Mouse (Mus musculus) stomach, embryonic 14.5 days (tissue): ENCODE results near the gene Adipor1. TPM values are rescaled to one million over a fixed set of nuclear protein-coding genes. Genes with fewer than 3 reads are reported as not detected.
A peak's percentile ranks its signal among the peaks of the same experiment; 100 is the strongest.

ENCODE experiments used
- ATAC-seq: fragments of 200-750 bp; cut with Nextera tagmentation; 2 replicates; pipeline ENCODE4 v1.8.0; 2017; ENCODE audit warnings: low read depth, moderate TSS enrichment; ENCODE audit not compliant: insufficient number of reproducible peaks, insufficient read depth, low FRiP score
- H3K27ac ChIP-seq: fragments of 300-500 bp; sonication (generic); 2 replicates; pipeline ENCODE4 v1.5.1; 2014; ENCODE audit warnings: mild to moderate bottlenecking, low read length, moderate library complexity, mixed read lengths
- H3K27me3 ChIP-seq: fragments of 300-500 bp; sonication (generic); 2 replicates; pipeline ENCODE4 v1.6.1; 2014; ENCODE audit warnings: low read length, control low read depth, mixed read lengths; ENCODE audit not compliant: control insufficient read depth, insufficient read depth
- H3K36me3 ChIP-seq: fragments of 300-500 bp; sonication (generic); 2 replicates; pipeline ENCODE4 v1.6.1; 2014; ENCODE audit warnings: mild to moderate bottlenecking, control low read depth, low read length, moderate library complexity, mixed read lengths; ENCODE audit not compliant: control insufficient read depth, insufficient read depth
- H3K4me1 ChIP-seq: fragments of 300-500 bp; sonication (generic); 2 replicates; pipeline ENCODE4 v1.6.1; 2014; ENCODE audit warnings: low read length, control low read depth, mixed read lengths; ENCODE audit not compliant: control insufficient read depth, insufficient read depth
- H3K4me2 ChIP-seq: fragments of 300-500 bp; sonication (generic); replicated peaks from 2 replicates; pipeline ENCODE4 v1.6.1; 2014; ENCODE audit warnings: low read depth, low read length, control low read depth
- H3K4me3 ChIP-seq: fragments of 300-500 bp; sonication (generic); 2 replicates; pipeline ENCODE4 v1.5.1; 2014; ENCODE audit warnings: low read depth, low read length, control low read depth
- H3K9ac ChIP-seq: fragments of 300-500 bp; sonication (generic); replicated peaks from 2 replicates; pipeline ENCODE4 v1.6.1; 2014; ENCODE audit warnings: low read depth, mild to moderate bottlenecking, control low read depth, low read length, moderate library complexity, mixed read lengths
- H3K9me3 ChIP-seq: fragments of 300-500 bp; sonication (generic); 2 replicates; pipeline ENCODE4 v1.6.1; 2016; ENCODE audit warnings: low read depth, low read length, control low read depth; ENCODE audit not compliant: control insufficient read depth
- WGBS: fragments of 180-500 bp; shearing (Covaris S2); extraction: QIAGEN DNeasy Blood & Tissue Kit; methylation state at CpG from one replicate; pipeline ENCODE4 v1.1.7; 2014; 5-methylcytosine and 5-hydroxymethylcytosine counted together
- polyA plus RNA-seq: library from polyadenylated mRNA; unstranded; fragments of >200 nt; fragmentation: Nextera tagmentation; extraction: Ambion mirVana; gene quantifications from 2 replicates; pipeline ENCODE4 v1.2.1, GENCODE M21; 2014

Gene Adipor1
- polyA plus RNA-seq, 1 experiment from 2014 or later, result 85.5 TPM

DNA sequence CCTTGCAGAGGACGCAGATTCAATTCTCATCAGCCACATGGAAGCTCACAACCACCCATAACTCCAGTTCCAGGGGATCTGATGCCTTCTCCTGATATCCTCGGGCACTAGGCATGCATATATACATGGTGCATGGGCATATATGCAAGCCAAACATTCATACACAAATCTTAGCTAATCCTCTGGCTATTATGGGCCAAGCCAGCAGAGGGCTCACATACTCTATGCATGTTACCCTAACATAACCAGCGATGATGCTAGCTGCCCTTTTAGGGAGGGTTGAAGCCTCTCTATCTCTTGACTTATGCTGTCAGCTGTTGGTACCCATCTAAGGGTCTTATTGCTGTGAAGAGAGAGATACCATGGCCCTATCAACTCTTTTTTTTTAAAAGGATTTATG, 35.8 kb downstream of the Adipor1 start:
- H3K4me3 ChIP-seq, result no peak overlapping the region
- 43% methylated on average over 3 of the region's 3 CpGs for WGBS
- no peaks in the 10 kb centered on the region for H3K36me3 ChIP-seq
- H3K27me3 ChIP-seq, result no peaks in the 10 kb centered on the region
- H3K27ac ChIP-seq, result no peak overlapping the region
- no peak for ATAC-seq
- no peak overlapping the region for H3K9ac ChIP-seq
- H3K4me1 ChIP-seq, result peaks cover 2% of the 10 kb centered on the region; the same call in 1 of the 2 replicates
- H3K4me2 ChIP-seq, result no peak overlapping the region
- no peaks in the 10 kb centered on the region for H3K9me3 ChIP-seq

DNA sequence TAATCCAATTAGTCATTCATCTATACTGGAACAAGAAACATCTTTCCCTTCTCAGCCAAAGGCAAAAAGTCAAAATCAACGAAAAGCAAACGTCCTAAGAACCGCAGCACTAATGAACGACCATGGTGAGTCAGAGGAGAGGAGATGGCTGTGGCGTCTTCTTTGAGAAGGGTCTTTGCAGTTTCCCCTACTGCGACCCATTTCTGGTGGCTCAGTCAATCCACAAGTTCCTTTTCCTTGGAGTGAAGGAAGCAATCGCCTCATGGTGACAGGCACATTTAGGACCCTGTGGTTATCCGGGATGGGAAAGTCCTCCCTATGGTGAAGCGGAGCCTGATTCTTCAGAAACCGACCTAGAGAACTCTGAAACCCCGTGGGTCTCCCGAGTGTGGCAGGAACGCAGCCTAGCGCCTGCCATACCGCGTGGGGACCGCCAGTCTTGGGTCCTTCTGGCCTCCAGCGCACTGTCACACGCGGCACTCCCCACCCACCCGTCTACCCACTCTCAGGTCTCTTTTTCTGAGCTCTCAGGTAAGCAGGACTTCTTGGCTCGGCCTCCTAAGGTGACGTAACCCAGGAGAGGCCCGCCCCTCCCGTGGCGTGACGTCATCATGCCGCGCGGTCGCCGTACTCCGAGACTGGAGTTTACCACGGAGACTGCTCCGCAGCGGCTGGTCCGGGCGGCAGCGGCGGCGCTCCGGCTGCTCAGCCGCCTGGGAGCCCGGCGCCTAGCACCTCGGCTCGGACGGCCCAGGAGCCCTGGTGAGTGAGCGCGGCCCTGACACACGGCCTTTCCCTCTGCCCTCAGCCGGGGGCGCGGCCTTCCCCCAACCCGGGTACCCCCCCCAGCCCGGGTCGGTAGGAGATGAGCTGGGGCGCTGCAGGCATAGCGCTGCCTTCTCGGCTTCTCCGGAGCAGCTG, 40.0 kb downstream of the Adipor1 start, which contains the start of gene Klhl12:
Klhl12 (plus strand) TSS at position 628 of the 921 bp plus-strand sequence.
- peak within 1 kb of the TSS; percentile 97 for H3K4me3 ChIP-seq
- peak within 1 kb of the TSS; percentile 72; the same call in 1 of the 2 replicates for H3K27ac ChIP-seq
- peak within 1 kb of the TSS; percentile 72 for H3K9ac ChIP-seq
- H3K4me2 ChIP-seq, result peak within 1 kb of the TSS; percentile 69
- no peaks in the 10 kb centered on the region for H3K9me3 ChIP-seq
- no peaks in the 10 kb centered on the region for H3K27me3 ChIP-seq
- ATAC-seq, result peak; percentile 94
- H3K4me1 ChIP-seq, result peaks cover 10% of the 10 kb centered on the region; the same call in 1 of the 2 replicates
- under 1% methylated on average over 57 of the region's 61 CpGs for WGBS
- peaks cover 14% of the 10 kb centered on the region for H3K36me3 ChIP-seq

DNA sequence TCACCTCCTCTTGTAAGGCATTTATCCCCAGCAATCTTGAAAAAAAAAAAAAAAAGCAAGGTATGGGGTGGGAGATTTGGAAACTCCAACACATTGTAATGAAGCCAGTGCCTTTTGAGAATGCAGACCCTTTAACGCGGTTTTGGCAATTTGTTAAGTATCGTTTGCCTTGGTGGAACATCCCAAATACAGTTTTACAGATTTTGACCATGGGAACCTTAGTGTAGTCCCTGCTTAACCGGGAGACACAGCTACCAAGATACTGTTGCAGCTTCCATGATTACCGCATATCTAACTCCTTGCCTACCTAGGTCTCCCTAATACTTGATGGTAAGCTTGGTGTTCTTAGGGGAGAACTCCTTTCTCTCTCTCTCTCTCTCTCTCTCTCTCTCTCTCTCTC, 40.9 kb downstream of the Adipor1 start:
- Histone ChIP-seq H3K27ac (no peak overlapping the region), H3K4me1 (peaks cover 10% of the 10 kb centered on the region; the same call in 1 of the 2 replicates), H3K36me3 (peaks cover 20% of the 10 kb centered on the region), H3K4me2 (peak overlapping the region; percentile 69), H3K9me3 (no peaks in the 10 kb centered on the region), H3K27me3 (no peaks in the 10 kb centered on the region), H3K9ac (peak overlapping the region; percentile 72), H3K4me3 (peak overlapping the region; percentile 97)
- no peak for ATAC-seq
- 22% methylated on average over 5 of the region's 5 CpGs for WGBS

DNA sequence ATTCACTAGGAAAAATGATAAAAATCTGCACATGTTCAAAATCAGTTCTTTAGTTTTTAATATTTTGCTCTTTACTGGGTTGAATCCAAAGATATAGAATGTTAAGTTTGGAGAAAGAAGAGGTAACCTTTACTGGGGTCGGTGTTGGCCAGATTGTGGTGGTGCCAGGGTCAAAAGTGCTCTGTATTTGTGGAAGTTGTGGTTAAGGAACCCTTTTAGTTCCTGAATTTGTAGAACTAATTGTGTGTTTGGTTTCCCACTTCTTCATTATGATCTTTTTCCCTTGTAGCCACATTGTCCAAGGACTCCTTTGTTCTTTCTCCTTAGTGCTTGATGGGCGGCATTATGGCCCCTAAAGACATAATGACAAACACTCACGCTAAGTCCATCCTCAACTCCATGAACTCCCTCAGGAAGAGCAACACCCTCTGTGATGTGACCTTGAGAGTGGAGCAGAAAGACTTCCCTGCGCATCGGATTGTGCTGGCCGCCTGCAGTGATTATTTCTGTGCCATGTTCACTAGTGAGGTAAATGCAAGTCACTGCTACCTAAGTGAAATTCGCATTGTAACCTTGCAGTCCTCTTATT, 43.1 kb downstream of the Adipor1 start:
- Histone ChIP-seq H3K27ac (no peak overlapping the region), H3K27me3 (no peaks in the 10 kb centered on the region), H3K4me3 (no peak overlapping the region), H3K9me3 (no peaks in the 10 kb centered on the region), H3K4me2 (no peak overlapping the region), H3K4me1 (peaks cover 10% of the 10 kb centered on the region; the same call in 1 of the 2 replicates), H3K9ac (no peak overlapping the region), H3K36me3 (peaks cover 27% of the 10 kb centered on the region)
- 91% methylated on average over 7 of the region's 7 CpGs for WGBS
- no peak for ATAC-seq

DNA sequence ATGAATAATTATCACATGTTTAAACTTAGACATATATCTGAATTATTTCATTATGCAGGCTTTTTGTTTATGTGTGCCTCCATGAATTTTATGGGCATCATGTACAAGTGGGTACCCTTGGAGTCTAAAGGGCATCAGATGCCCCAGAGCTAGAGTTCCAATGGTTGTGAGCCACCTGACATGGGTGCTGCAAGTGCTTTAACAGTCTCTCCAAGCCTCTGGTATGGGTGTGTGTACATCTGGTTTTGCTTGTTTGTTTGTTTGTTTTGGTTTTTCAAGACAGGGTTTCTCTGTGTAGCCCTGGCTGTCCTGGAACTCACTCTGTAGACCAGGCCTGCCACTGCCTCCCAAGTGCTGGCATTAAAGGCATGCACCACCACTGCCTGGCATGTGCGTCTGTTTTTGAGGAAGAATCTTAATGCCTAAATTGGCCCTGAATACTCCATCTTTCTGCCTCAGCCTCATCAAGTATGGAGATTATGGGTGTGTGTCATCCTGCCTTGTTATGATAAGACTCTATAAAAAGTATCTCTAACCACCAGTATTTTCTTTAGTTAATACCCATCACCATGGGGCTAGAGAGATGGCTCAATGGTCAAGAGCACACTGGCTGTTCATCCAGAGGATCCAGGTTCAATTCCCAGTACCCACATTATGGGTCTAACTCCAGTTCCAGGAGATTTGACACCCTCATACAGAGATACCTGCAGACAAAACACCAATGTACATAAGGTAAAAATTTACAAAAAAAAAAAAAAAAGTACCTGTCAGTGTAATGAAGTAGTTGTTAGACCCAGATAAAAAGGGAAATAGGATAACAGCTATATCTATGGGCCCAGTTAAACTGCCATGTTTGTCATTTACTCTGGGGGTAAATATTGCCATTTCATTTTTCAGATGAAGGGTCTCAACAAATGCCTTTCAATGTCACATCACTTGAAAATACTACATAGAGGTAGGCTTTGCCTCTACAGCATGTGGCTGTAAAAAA, 45.4 kb downstream of the Adipor1 start:
- H3K4me2 ChIP-seq, result no peak overlapping the region
- no peak overlapping the region for H3K9ac ChIP-seq
- 97% methylated on average over 1 of the region's 1 CpGs for WGBS
- no peaks in the 10 kb centered on the region for H3K9me3 ChIP-seq
- H3K27ac ChIP-seq, result no peak overlapping the region
- H3K27me3 ChIP-seq, result no peaks in the 10 kb centered on the region
- H3K36me3 ChIP-seq, result peaks cover 34% of the 10 kb centered on the region
- H3K4me3 ChIP-seq, result no peak overlapping the region
- peaks cover 10% of the 10 kb centered on the region; the same call in 1 of the 2 replicates for H3K4me1 ChIP-seq
- ATAC-seq, result peak; percentile 18; the same call in 1 of the 2 replicates

Other genes starting within 250 kb of the Adipor1 start
- 0.67 and 1.4 TPM in 2 replicates for gene Chil1, start 233.2 kb upstream of the Adipor1 start, polyA plus RNA-seq
- gene Mybph, start 221.9 kb upstream of the Adipor1 start, polyA plus RNA-seq, result not detected in 2 replicates
- gene Adora1, start 179.9 kb upstream of the Adipor1 start, polyA plus RNA-seq, result 0.68 and 1.7 TPM in 2 replicates
- 0.16 and 0.17 TPM in 2 replicates for gene Myog, start 125.4 kb upstream of the Adipor1 start, polyA plus RNA-seq
- gene Ppfia4, start 82.5 kb upstream of the Adipor1 start, polyA plus RNA-seq, result 4.8 and 5.7 TPM in 2 replicates
- 93.0 and 101 TPM in 2 replicates for gene Tmem183a, start 53.4 kb upstream of the Adipor1 start, polyA plus RNA-seq
- gene 4933406M09Rik, start 29.4 kb upstream of the Adipor1 start, polyA plus RNA-seq, result not detected in 2 replicates
- gene Cyb5r1, start 9.8 kb upstream of the Adipor1 start, polyA plus RNA-seq, result 39.3 and 39.9 TPM in 2 replicates
- gene Klhl12, start 40.2 kb downstream of the Adipor1 start, polyA plus RNA-seq, result 20.3 and 23.1 TPM in 2 replicates
- gene Rabif, start 79.3 kb downstream of the Adipor1 start, polyA plus RNA-seq, result 41.9 and 45.4 TPM in 2 replicates
- gene Mgat4e, start 134.3 kb downstream of the Adipor1 start, polyA plus RNA-seq, result not detected in 2 replicates
- gene Kdm5b, start 144.8 kb downstream of the Adipor1 start, polyA plus RNA-seq, result 80.6 and 81.3 TPM in 2 replicates
- 3.4 and 3.8 TPM in 2 replicates for gene Syt2, start 231.3 kb downstream of the Adipor1 start, polyA plus RNA-seq